Mouse (Mus musculus): ENCODE measurements at regions not wholly inside any gene's neighbourhood (a gene's known extent, or its start where the extent isn't known, plus 50 kb on each side); places are given as distances from the start of the nearest gene placed in this dataset.
"Not testable (repeated sequence)": the region's sequence is repeated elsewhere in the genome, so short reads cannot be mapped to it uniquely, and the experiment has no call there.

- no peak overlapping the region for H3K4me2 ChIP-seq (ENCODE audit: low read depth)
- DNase-seq (no peak), ATAC-seq (no peak)
- H3K27ac ChIP-seq (ENCODE audit: low read depth, low read length) = no peak overlapping the region
- no peaks in the 10 kb centered on the region for H3K36me3 ChIP-seq (ENCODE audit: insufficient read depth)
- no peak overlapping the region for H3K4me3 ChIP-seq (ENCODE audit: low read depth, low read length)
- no peak overlapping the region for H3K9ac ChIP-seq
- no peak for TF ChIP-seq CTCF (IDR thresholded peaks at IDR 0.05; ENCODE audit: low read depth)
- whole genome bisulfite sequencing = 35% methylated on average over 2 of the region's 2 CpGs
- no peaks in the 10 kb centered on the region for H3K9me3 ChIP-seq (ENCODE audit: low read length)
- H3K27me3 ChIP-seq (ENCODE audit: insufficient read depth, low read length) = no peaks in the 10 kb centered on the region
- no peaks in the 10 kb centered on the region for H3K4me1 ChIP-seq (ENCODE audit: insufficient read depth)
Measured at GRCm38 (mm10) chr1:95454246-95454645, 140.8 kb downstream of the Fam174a start.

- no peak overlapping the region for H3K4me2 ChIP-seq (ENCODE audit: low read depth)
- no peaks in the 10 kb centered on the region for H3K9me3 ChIP-seq (ENCODE audit: low read length)
- no peak for DNase-seq
- no peak overlapping the region for H3K4me3 ChIP-seq (ENCODE audit: low read depth, low read length)
- no peak overlapping the region for H3K9ac ChIP-seq
- no peak for TF ChIP-seq CTCF (IDR thresholded peaks at IDR 0.05; ENCODE audit: low read depth)
- no peak for ATAC-seq
- no peak overlapping the region for H3K27ac ChIP-seq (ENCODE audit: low read depth, low read length)
- no peaks in the 10 kb centered on the region for H3K27me3 ChIP-seq (ENCODE audit: insufficient read depth, low read length)
- WGBS = 95% methylated on average over 1 of the region's 1 CpGs
- no peaks in the 10 kb centered on the region for H3K4me1 ChIP-seq (ENCODE audit: insufficient read depth)
- H3K36me3 ChIP-seq (ENCODE audit: insufficient read depth) = no peaks in the 10 kb centered on the region
Measured at GRCm38 (mm10) chr1:95459355-95459754, 145.9 kb downstream of the Fam174a start.

GRCm38 (mm10) chr1:95468095-95468494 lies 154.7 kb downstream of the Fam174a start:
- WGBS = 62% methylated on average over 2 of the region's 2 CpGs
- no peak for TF ChIP-seq CTCF (IDR thresholded peaks at IDR 0.05; ENCODE audit: low read depth)
- H3K27me3 ChIP-seq (ENCODE audit: insufficient read depth, low read length) = no peaks in the 10 kb centered on the region
- H3K9me3 ChIP-seq (ENCODE audit: low read length) = no peaks in the 10 kb centered on the region
- no peak overlapping the region for H3K4me3 ChIP-seq (ENCODE audit: low read depth, low read length)
- no peak overlapping the region for H3K9ac ChIP-seq
- H3K4me2 ChIP-seq (ENCODE audit: low read depth) = no peak overlapping the region
- no peak for ATAC-seq
- no peaks in the 10 kb centered on the region for H3K36me3 ChIP-seq (ENCODE audit: insufficient read depth)
- no peaks in the 10 kb centered on the region for H3K4me1 ChIP-seq (ENCODE audit: insufficient read depth)
- no peak for DNase-seq
- H3K27ac ChIP-seq (ENCODE audit: low read depth, low read length) = no peak overlapping the region

- H3K4me2 ChIP-seq (ENCODE audit: low read depth) = no peak overlapping the region
Measured at GRCm38 (mm10) chr1:95468772-95469171, 155.3 kb downstream of the Fam174a start.

GRCm38 (mm10) chr1:95470491-95470890 lies 157.1 kb downstream of the Fam174a start:
- no peak for ATAC-seq
- DNase-seq = no peak
- Histone ChIP-seq H3K36me3 (ENCODE audit: insufficient read depth) (no peaks in the 10 kb centered on the region), H3K27me3 (ENCODE audit: insufficient read depth, low read length) (no peaks in the 10 kb centered on the region), H3K27ac (ENCODE audit: low read depth, low read length) (no peak overlapping the region), H3K9ac (no peak overlapping the region), H3K4me3 (ENCODE audit: low read depth, low read length) (no peak overlapping the region), H3K4me2 (ENCODE audit: low read depth) (no peak overlapping the region), H3K4me1 (ENCODE audit: insufficient read depth) (no peaks in the 10 kb centered on the region), H3K9me3 (ENCODE audit: low read length) (no peaks in the 10 kb centered on the region)
- 96% methylated on average over 1 of the region's 1 CpGs for WGBS
- TF ChIP-seq CTCF (IDR thresholded peaks at IDR 0.05; ENCODE audit: low read depth) = no peak

More at GRCm38 (mm10) chr1:95468772-95469171, 155.3 kb downstream of the Fam174a start:
- Histone ChIP-seq H3K9ac (no peak overlapping the region), H3K27ac (ENCODE audit: low read depth, low read length) (no peak overlapping the region), H3K27me3 (ENCODE audit: insufficient read depth, low read length) (no peaks in the 10 kb centered on the region), H3K4me1 (ENCODE audit: insufficient read depth) (no peaks in the 10 kb centered on the region), H3K9me3 (ENCODE audit: low read length) (no peaks in the 10 kb centered on the region), H3K4me3 (ENCODE audit: low read depth, low read length) (no peak overlapping the region), H3K36me3 (ENCODE audit: insufficient read depth) (no peaks in the 10 kb centered on the region)
- TF ChIP-seq CTCF (IDR thresholded peaks at IDR 0.05; ENCODE audit: low read depth) = no peak
- DNase-seq (no peak), ATAC-seq (no peak)
- 83% methylated on average over 2 of the region's 2 CpGs for WGBS

- H3K4me3 ChIP-seq (ENCODE audit: low read depth, low read length) = no peak overlapping the region
- no peak for DNase-seq
- no peak overlapping the region for H3K9ac ChIP-seq
- no peaks in the 10 kb centered on the region for H3K9me3 ChIP-seq (ENCODE audit: low read length)
- H3K36me3 ChIP-seq (ENCODE audit: insufficient read depth) = no peaks in the 10 kb centered on the region
- H3K4me1 ChIP-seq (ENCODE audit: insufficient read depth) = no peaks in the 10 kb centered on the region
- no peak overlapping the region for H3K4me2 ChIP-seq (ENCODE audit: low read depth)
- ATAC-seq = no peak
- no peaks in the 10 kb centered on the region for H3K27me3 ChIP-seq (ENCODE audit: insufficient read depth, low read length)
- no peak overlapping the region for H3K27ac ChIP-seq (ENCODE audit: low read depth, low read length)
- no peak for TF ChIP-seq CTCF (IDR thresholded peaks at IDR 0.05; ENCODE audit: low read depth)
Measured at GRCm38 (mm10) chr1:95493004-95493403, 174.4 kb downstream of the St8sia4 start.

GRCm38 (mm10) chr1:95500671-95501070 lies 166.7 kb downstream of the St8sia4 start:
- not testable (repeated sequence) for H3K27ac ChIP-seq (ENCODE audit: low read depth, low read length); H3K9ac ChIP-seq; H3K36me3 ChIP-seq (ENCODE audit: insufficient read depth); DNase-seq; H3K9me3 ChIP-seq (ENCODE audit: low read length); H3K4me2 ChIP-seq (ENCODE audit: low read depth); H3K4me1 ChIP-seq (ENCODE audit: insufficient read depth); H3K4me3 ChIP-seq (ENCODE audit: low read depth, low read length); H3K27me3 ChIP-seq (ENCODE audit: insufficient read depth, low read length); ATAC-seq

GRCm38 (mm10) chr1:95508718-95509117 lies 158.7 kb downstream of the St8sia4 start:
- no peak overlapping the region for H3K4me2 ChIP-seq (ENCODE audit: low read depth)
- DNase-seq (no peak), ATAC-seq (0 out of 2 replicates have a peak, but pooled peaks have one; percentile 14)
- no peak overlapping the region for H3K9ac ChIP-seq
- H3K27ac ChIP-seq (ENCODE audit: low read depth, low read length) = no peak overlapping the region
- no peak for TF ChIP-seq CTCF (IDR thresholded peaks at IDR 0.05; ENCODE audit: low read depth)
- no peaks in the 10 kb centered on the region for H3K36me3 ChIP-seq (ENCODE audit: insufficient read depth)
- H3K9me3 ChIP-seq (ENCODE audit: low read length) = no peaks in the 10 kb centered on the region
- WGBS = 59% methylated on average over 2 of the region's 2 CpGs
- H3K27me3 ChIP-seq (ENCODE audit: insufficient read depth, low read length) = no peaks in the 10 kb centered on the region
- H3K4me1 ChIP-seq (ENCODE audit: insufficient read depth) = no peaks in the 10 kb centered on the region
- no peak overlapping the region for H3K4me3 ChIP-seq (ENCODE audit: low read depth, low read length)

All from forebrain, postnatal 0 days (tissue).